Mouse (Mus musculus): ENCODE measurements around the gene Aph1a. TPM values are rescaled to one million over a fixed set of nuclear protein-coding genes. Genes with fewer than 3 reads are reported as not detected.

The Aph1a gene
- polyA plus RNA-seq, 1 experiment from 2014 or later, result 28.3 TPM

GRCm38 (mm10) chr3:95942749-95943148 is 49.0 kb downstream of the Aph1a start:
- 85% methylated on average over 6 of the region's 6 CpGs for WGBS
- Histone ChIP-seq H3K4me2 (no peak overlapping the region), H3K9ac (no peak overlapping the region), H3K9me3 (replicated peaks) (no peaks in the 10 kb centered on the region), H3K36me3 (ENCODE audit: poor library complexity, severe bottlenecking) (peaks cover 84% of the 10 kb centered on the region), H3K27me3 (no peaks in the 10 kb centered on the region), H3K27ac (no peak overlapping the region), H3K4me3 (no peak overlapping the region), H3K4me1 (no peaks in the 10 kb centered on the region)
- ATAC-seq, result no peak

- Histone ChIP-seq H3K9me3 (replicated peaks) (no peaks in the 10 kb centered on the region), H3K4me1 (no peaks in the 10 kb centered on the region), H3K9ac (no peak overlapping the region), H3K36me3 (ENCODE audit: poor library complexity, severe bottlenecking) (peaks cover 80% of the 10 kb centered on the region), H3K4me2 (no peak overlapping the region), H3K27me3 (no peaks in the 10 kb centered on the region), H3K4me3 (no peak overlapping the region), H3K27ac (no peak overlapping the region)
- WGBS, result 92% methylated on average over 7 of the region's 7 CpGs
- no peak for ATAC-seq
Measured at GRCm38 (mm10) chr3:95943226-95943625, 49.5 kb downstream of the Aph1a start.

- no peak overlapping the region for H3K9ac ChIP-seq
- WGBS, result 92% methylated on average over 8 of the region's 8 CpGs
- no peaks in the 10 kb centered on the region for H3K4me1 ChIP-seq
- no peaks in the 10 kb centered on the region for H3K9me3 ChIP-seq (replicated peaks)
- peaks cover 72% of the 10 kb centered on the region for H3K36me3 ChIP-seq (ENCODE audit: poor library complexity, severe bottlenecking)
- no peak overlapping the region for H3K27ac ChIP-seq
- no peak for ATAC-seq
- H3K4me3 ChIP-seq, result no peak overlapping the region
- H3K4me2 ChIP-seq, result no peak overlapping the region
- no peaks in the 10 kb centered on the region for H3K27me3 ChIP-seq
Measured at GRCm38 (mm10) chr3:95944742-95945141, 51.0 kb downstream of the Aph1a start.

- no peaks in the 10 kb centered on the region for H3K4me1 ChIP-seq
- H3K4me3 ChIP-seq, result no peak overlapping the region
- ATAC-seq, result no peak
- H3K27ac ChIP-seq, result no peak overlapping the region
- 81% methylated on average over 14 of the region's 14 CpGs for WGBS
- H3K9me3 ChIP-seq (replicated peaks), result no peaks in the 10 kb centered on the region
- no peak overlapping the region for H3K4me2 ChIP-seq
- no peaks in the 10 kb centered on the region for H3K27me3 ChIP-seq
- H3K36me3 ChIP-seq (ENCODE audit: poor library complexity, severe bottlenecking), result peaks cover 61% of the 10 kb centered on the region
- H3K9ac ChIP-seq, result no peak overlapping the region
Measured at GRCm38 (mm10) chr3:95945731-95946240, 52.0 kb downstream of the Aph1a start.

Other genes starting within 250 kb of the Aph1a start
- gene Mcl1, start 235.2 kb upstream of the Aph1a start, polyA plus RNA-seq (2015; fragmentation: Nextera tagmentation; extraction: Ambion mirVana), result 40.3 and 44.0 TPM in 2 replicates
- gene Adamtsl4, start 206.1 kb upstream of the Aph1a start, polyA plus RNA-seq (2015; fragmentation: Nextera tagmentation; extraction: Ambion mirVana), result 0.53 and 0.80 TPM in 2 replicates
- gene Ecm1, start 154.4 kb upstream of the Aph1a start, polyA plus RNA-seq (2015; fragmentation: Nextera tagmentation; extraction: Ambion mirVana), result 9.5 and 12.2 TPM in 2 replicates
- gene Tars2, start 133.8 kb upstream of the Aph1a start, polyA plus RNA-seq (2015; fragmentation: Nextera tagmentation; extraction: Ambion mirVana), result 42.8 and 50.9 TPM in 2 replicates
- gene Rprd2, start 75.1 kb upstream of the Aph1a start, polyA plus RNA-seq (2015; fragmentation: Nextera tagmentation; extraction: Ambion mirVana), result 22.7 and 23.5 TPM in 2 replicates
- 50.9 and 53.0 TPM in 2 replicates for gene Prpf3, start 38.1 kb upstream of the Aph1a start, polyA plus RNA-seq (2015; fragmentation: Nextera tagmentation; extraction: Ambion mirVana)
- gene Mrps21, start 22.4 kb upstream of the Aph1a start, polyA plus RNA-seq (2015; fragmentation: Nextera tagmentation; extraction: Ambion mirVana), result 334 and 380 TPM in 2 replicates
- 5.2 and 5.4 TPM in 2 replicates for gene Ciart, start 11.7 kb upstream of the Aph1a start, polyA plus RNA-seq (2015; fragmentation: Nextera tagmentation; extraction: Ambion mirVana)
- 11.8 and 12.4 TPM in 2 replicates for gene BC028528, start 2.0 kb upstream of the Aph1a start, polyA plus RNA-seq (2015; fragmentation: Nextera tagmentation; extraction: Ambion mirVana)
- 23.1 and 27.4 TPM in 2 replicates for gene Car14, start 10.7 kb downstream of the Aph1a start, polyA plus RNA-seq (2015; fragmentation: Nextera tagmentation; extraction: Ambion mirVana)
- 322 and 341 TPM in 2 replicates for gene Anp32e, start 35.3 kb downstream of the Aph1a start, polyA plus RNA-seq (2015; fragmentation: Nextera tagmentation; extraction: Ambion mirVana)
- gene Plekho1, start 102.0 kb downstream of the Aph1a start, polyA plus RNA-seq (2015; fragmentation: Nextera tagmentation; extraction: Ambion mirVana), result 80.4 and 85.1 TPM in 2 replicates
- gene Vps45, start 164.5 kb downstream of the Aph1a start, polyA plus RNA-seq (2015; fragmentation: Nextera tagmentation; extraction: Ambion mirVana), result 51.9 and 62.2 TPM in 2 replicates
- 11.9 and 12.4 TPM in 2 replicates for gene Otud7b, start 210.6 kb downstream of the Aph1a start, polyA plus RNA-seq (2015; fragmentation: Nextera tagmentation; extraction: Ambion mirVana)